Mouse (Mus musculus) heart, postnatal 36 days (tissue): ENCODE results near the gene Tbx1. TPM values are rescaled to one million over a fixed set of nuclear protein-coding genes. Genes with fewer than 3 reads are reported as not detected.

Experiments
- DNase-seq, 2 experiments: peaks; one replicate each; pipeline ENCODE4 v3.0.0; 2021 to 2022
- intact Hi-C: fragments of 180-260 bp; cut with DNase I; formaldehyde crosslinking; loops from one replicate; pipeline ENCODE4 v1.15.1; 2025
- total RNA-seq, 2 experiments: library from RNA; stranded (reverse); gene quantifications; 2 replicates each; pipeline ENCODE4 v1.2.3; 2021

Gene Tbx1
- total RNA-seq, 2 experiments from 2014 or later, result 0.51 to 2.2 TPM

- no peak for DNase-seq
- intact Hi-C loops, result no loop called here
These were observed 33.5 kb upstream of the Tbx1 start for GRCm38 (mm10) chr16:18623751-18624540.

- no peak for DNase-seq
- intact Hi-C loops, result no loop called here
These were observed 32.7 kb upstream of the Tbx1 start for GRCm38 (mm10) chr16:18622916-18623750.

- intact Hi-C loops, result no loop called here
- no peak for DNase-seq
These were observed 31.5 kb upstream of the Tbx1 start, which contains the start of gene Gp1bb for GRCm38 (mm10) chr16:18622019-18622418. Gp1bb (minus strand) TSS chr16:18622403.

GRCm38 (mm10) chr16:18621362-18622001 lies 31.0 kb upstream of the Tbx1 start:
- no peak for DNase-seq
- intact Hi-C loops, result no loop called here

- intact Hi-C loops, result no loop called here
These were observed 30.3 kb upstream of the Tbx1 start for GRCm38 (mm10) chr16:18620601-18621361.

GRCm38 (mm10) chr16:18620201-18620600 lies 29.7 kb upstream of the Tbx1 start:
- intact Hi-C loops, result no loop called here
- no peak for DNase-seq

More at GRCm38 (mm10) chr16:18620601-18621361, 30.3 kb upstream of the Tbx1 start:
- no peak for DNase-seq

- intact Hi-C loops, result no loop called here
- DNase-seq, result no peak
These were observed 28.6 kb upstream of the Tbx1 start for GRCm38 (mm10) chr16:18619110-18619509.

- intact Hi-C loops, result no loop called here
- no peak for DNase-seq
These were observed 27.8 kb upstream of the Tbx1 start for GRCm38 (mm10) chr16:18618297-18618696.

- peak; percentile 90 to 93 for DNase-seq
- intact Hi-C loops, result loop anchor here (1.0 kb wide), 2 partner anchors 174 to 272 kb away; no protein-coding TSS in a partner anchor
These were observed 27.0 kb upstream of the Tbx1 start for GRCm38 (mm10) chr16:18617370-18618065.

GRCm38 (mm10) chr16:18613301-18613700 lies 22.8 kb upstream of the Tbx1 start:
- no peak for DNase-seq
- intact Hi-C loops, result no loop called here

GRCm38 (mm10) chr16:18611752-18612151 lies 21.3 kb upstream of the Tbx1 start:
- intact Hi-C loops, result no loop called here
- DNase-seq, result no peak

GRCm38 (mm10) chr16:18609099-18609498 lies 18.6 kb upstream of the Tbx1 start:
- no peak for DNase-seq
- intact Hi-C loops, result no loop called here

- DNase-seq, result no peak
These were observed 17.8 kb upstream of the Tbx1 start for GRCm38 (mm10) chr16:18608226-18608625.

GRCm38 (mm10) chr16:18605705-18606104 lies 15.2 kb upstream of the Tbx1 start:
- intact Hi-C loops, result no loop called here

More at GRCm38 (mm10) chr16:18608226-18608625, 17.8 kb upstream of the Tbx1 start:
- intact Hi-C loops, result no loop called here

GRCm38 (mm10) chr16:18604267-18604701 lies 13.8 kb upstream of the Tbx1 start:
- intact Hi-C loops, result no loop called here
- peak in 1 of 2 experiments; percentile 68 for DNase-seq

More at GRCm38 (mm10) chr16:18605705-18606104, 15.2 kb upstream of the Tbx1 start:
- DNase-seq, result no peak

- no peak for DNase-seq
- intact Hi-C loops, result no loop called here
These were observed 11.0 kb upstream of the Tbx1 start for GRCm38 (mm10) chr16:18601447-18601846.

GRCm38 (mm10) chr16:18598006-18598405 lies 7.5 kb upstream of the Tbx1 start:
- no peak for DNase-seq
- intact Hi-C loops, result no loop called here

- no peak for DNase-seq
- intact Hi-C loops, result no loop called here
These were observed 5.8 kb upstream of the Tbx1 start for GRCm38 (mm10) chr16:18596255-18596654.

GRCm38 (mm10) chr16:18593930-18594329 lies 3.5 kb upstream of the Tbx1 start:
- intact Hi-C loops, result no loop called here
- DNase-seq, result no peak
